Mouse (Mus musculus): Measurements from ENCODE around the gene Cacna2d3. TPM values are rescaled to one million over a fixed set of nuclear protein-coding genes. Genes with fewer than 3 reads are reported as not detected.

Cacna2d3 gene
- polyA plus RNA-seq, 1 experiment from 2014 or later, result 35.6 TPM

DNA sequence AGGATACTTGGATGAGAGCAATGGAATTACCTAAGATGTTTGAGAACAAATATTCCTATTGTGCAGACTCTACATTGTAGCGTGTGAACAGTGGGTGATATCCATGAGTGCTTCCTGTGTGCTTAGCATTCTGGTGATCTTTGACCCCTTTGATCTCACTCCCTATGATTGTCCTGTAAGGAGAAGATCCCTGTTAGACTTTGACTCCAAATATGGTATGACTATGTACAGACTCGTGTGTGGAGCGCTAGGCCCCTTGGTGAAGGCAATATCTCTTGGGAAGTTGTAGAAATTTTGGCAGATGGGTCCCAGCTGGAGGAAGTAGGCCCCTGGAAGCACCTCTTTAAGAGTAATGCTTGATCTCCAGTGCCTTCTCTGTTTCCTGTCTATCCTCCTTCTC is 829.1 kb downstream of the Cacna2d3 start:
- no peak for ATAC-seq
- WGBS, result 74% methylated on average over 3 of the region's 3 CpGs

DNA sequence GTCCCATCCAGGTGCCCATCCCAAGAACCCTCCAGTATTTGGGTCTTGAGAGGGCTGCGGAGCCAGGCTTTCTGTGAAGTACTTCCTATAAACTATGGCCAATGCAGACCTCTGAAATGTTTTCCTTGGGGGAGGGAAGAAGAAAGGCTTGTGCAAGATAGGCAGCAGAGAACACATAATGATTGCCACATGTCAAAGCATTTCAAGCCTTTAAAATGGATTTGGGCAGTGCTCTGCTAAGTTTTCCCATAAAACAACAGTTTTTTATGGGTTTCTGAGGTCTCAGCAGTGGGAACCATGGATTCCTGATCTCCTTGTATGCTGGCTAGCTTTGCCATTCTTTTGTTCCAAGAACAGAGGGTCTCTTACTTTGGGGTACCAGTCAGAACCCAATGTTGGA is 834.3 kb downstream of the Cacna2d3 start:
- ATAC-seq, result no peak
- Histone ChIP-seq H3K4me1 (replicated peaks) (no peaks in the 10 kb centered on the region), H3K36me3 (no peaks in the 10 kb centered on the region), H3K27me3 (no peaks in the 10 kb centered on the region), H3K4me3 (replicated peaks) (no peak overlapping the region), H3K27ac (no peak overlapping the region), H3K9ac (replicated peaks) (no peak overlapping the region), H3K9me3 (no peaks in the 10 kb centered on the region), H3K4me2 (replicated peaks) (no peak overlapping the region)
- WGBS, result 90% methylated on average over 1 of the region's 1 CpGs

More for the DNA sequence above, 829.1 kb downstream of the Cacna2d3 start:
- Histone ChIP-seq H3K27me3 (no peaks in the 10 kb centered on the region), H3K27ac (no peak overlapping the region), H3K4me3 (replicated peaks) (no peak overlapping the region), H3K4me1 (replicated peaks) (no peaks in the 10 kb centered on the region), H3K9ac (replicated peaks) (no peak overlapping the region), H3K9me3 (no peaks in the 10 kb centered on the region), H3K36me3 (no peaks in the 10 kb centered on the region), H3K4me2 (replicated peaks) (no peak overlapping the region)

DNA sequence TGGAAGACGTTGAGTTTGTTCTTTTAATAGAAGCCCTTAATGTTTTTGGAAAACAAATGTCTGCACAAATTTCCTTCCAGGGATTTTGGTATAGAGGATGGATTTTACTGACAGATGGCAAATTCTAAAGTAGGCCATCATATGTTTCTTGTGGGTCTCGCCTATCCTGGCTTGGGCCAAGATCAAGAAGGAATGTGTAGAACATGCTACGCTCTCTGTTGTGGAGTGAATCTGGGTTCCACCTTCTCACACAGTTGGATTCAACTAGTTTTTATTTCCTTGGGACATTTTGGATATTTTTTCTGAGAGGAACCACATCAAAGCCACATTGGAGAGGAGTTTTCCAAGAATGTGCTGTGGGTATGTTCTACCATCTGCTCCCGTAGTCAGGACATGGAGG is 835.0 kb downstream of the Cacna2d3 start:
- ATAC-seq, result no peak
- H3K36me3 ChIP-seq, result no peaks in the 10 kb centered on the region
- H3K9ac ChIP-seq (replicated peaks), result no peak overlapping the region
- no peaks in the 10 kb centered on the region for H3K4me1 ChIP-seq (replicated peaks)
- H3K9me3 ChIP-seq, result no peaks in the 10 kb centered on the region
- no peaks in the 10 kb centered on the region for H3K27me3 ChIP-seq
- H3K4me3 ChIP-seq (replicated peaks), result no peak overlapping the region
- H3K27ac ChIP-seq, result no peak overlapping the region
- 97% methylated on average over 4 of the region's 4 CpGs for WGBS
- H3K4me2 ChIP-seq (replicated peaks), result no peak overlapping the region

DNA sequence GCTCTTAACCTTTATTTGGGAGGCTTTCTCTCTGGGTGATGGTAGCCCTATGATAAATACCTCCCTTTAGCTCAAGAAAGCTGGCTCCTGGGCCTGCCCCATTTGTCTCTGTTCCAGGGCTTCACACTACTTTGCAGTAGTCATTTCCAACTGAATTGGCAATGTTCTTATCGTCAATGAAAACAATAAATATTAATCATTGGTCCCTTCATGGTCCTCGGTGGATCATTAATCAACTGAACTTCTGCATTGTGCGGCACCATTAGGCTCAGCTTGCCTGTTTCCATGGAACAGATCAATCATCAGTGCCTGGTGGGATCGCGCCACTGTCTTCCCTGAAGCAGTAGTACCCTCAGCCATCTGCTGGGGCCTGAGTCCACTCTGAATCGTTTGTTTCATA is 850.7 kb downstream of the Cacna2d3 start:
- H3K9ac ChIP-seq (replicated peaks), result no peak overlapping the region
- WGBS, result 85% methylated on average over 6 of the region's 6 CpGs
- ATAC-seq, result no peak

DNA sequence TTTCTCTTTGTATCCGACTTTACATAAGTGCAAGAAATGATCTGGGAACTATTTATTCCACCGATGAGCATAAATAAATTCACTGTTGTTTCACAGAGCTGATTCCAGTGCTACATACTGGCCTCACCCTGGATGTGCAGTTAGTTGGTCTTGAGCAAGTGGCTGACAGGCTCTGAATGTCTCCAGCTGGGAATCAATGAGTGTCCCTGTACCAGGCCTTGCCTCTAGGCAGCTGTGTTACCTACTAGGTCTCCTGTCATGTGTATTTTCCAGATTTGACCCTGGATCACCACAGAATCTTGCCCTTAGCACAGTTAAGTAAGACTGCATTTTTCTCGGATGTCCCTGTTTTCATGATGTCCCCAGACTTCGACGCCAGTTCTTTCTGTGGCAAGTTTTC is 851.3 kb downstream of the Cacna2d3 start:
- Histone ChIP-seq H3K4me3 (replicated peaks) (no peak overlapping the region), H3K27me3 (no peaks in the 10 kb centered on the region)
- WGBS, result 86% methylated on average over 5 of the region's 5 CpGs

More for the DNA sequence above, 850.7 kb downstream of the Cacna2d3 start:
- H3K27me3 ChIP-seq, result no peaks in the 10 kb centered on the region
- H3K9me3 ChIP-seq, result no peaks in the 10 kb centered on the region
- no peak overlapping the region for H3K4me3 ChIP-seq (replicated peaks)
- H3K27ac ChIP-seq, result no peak overlapping the region
- H3K36me3 ChIP-seq, result no peaks in the 10 kb centered on the region
- H3K4me2 ChIP-seq (replicated peaks), result no peak overlapping the region
- H3K4me1 ChIP-seq (replicated peaks), result no peaks in the 10 kb centered on the region

DNA sequence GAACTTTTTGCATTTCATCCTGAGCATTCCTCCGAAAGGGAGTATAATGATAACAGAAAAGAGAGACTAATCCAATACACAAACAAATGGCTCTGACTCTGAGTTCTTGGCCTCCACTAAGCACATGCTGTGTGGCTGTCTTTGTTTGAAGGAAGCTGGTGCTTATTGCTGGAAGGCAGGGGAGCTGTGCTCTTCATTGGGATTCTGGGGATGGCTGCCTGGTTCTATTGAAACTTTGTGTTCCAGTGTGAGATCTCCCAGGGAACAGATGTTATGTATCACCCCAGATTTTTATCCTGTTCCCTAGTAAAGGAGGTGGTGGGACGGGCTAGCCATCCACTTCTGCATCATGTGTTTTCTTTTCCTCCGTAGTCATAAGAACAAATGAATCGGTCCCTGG is 856.7 kb downstream of the Cacna2d3 start:
- H3K4me2 ChIP-seq (replicated peaks), result no peak overlapping the region
- H3K9me3 ChIP-seq, result no peaks in the 10 kb centered on the region
- ATAC-seq, result peak; percentile 72
- no peak overlapping the region for H3K9ac ChIP-seq (replicated peaks)
- WGBS, result 14% methylated on average over 4 of the region's 4 CpGs
- peak overlapping the region; percentile 48 for H3K27ac ChIP-seq
- H3K27me3 ChIP-seq, result no peaks in the 10 kb centered on the region
- H3K4me3 ChIP-seq (replicated peaks), result no peak overlapping the region
- peaks cover 12% of the 10 kb centered on the region; the same call in 1 of the 2 replicates for H3K4me1 ChIP-seq (replicated peaks)
- H3K36me3 ChIP-seq, result no peaks in the 10 kb centered on the region

More for the DNA sequence above, 851.3 kb downstream of the Cacna2d3 start:
- Histone ChIP-seq H3K4me1 (replicated peaks) (peaks cover 3% of the 10 kb centered on the region; the same call in 1 of the 2 replicates), H3K27ac (no peak overlapping the region), H3K9me3 (no peaks in the 10 kb centered on the region), H3K9ac (replicated peaks) (no peak overlapping the region), H3K36me3 (no peaks in the 10 kb centered on the region), H3K4me2 (replicated peaks) (no peak overlapping the region)
- no peak for ATAC-seq

DNA sequence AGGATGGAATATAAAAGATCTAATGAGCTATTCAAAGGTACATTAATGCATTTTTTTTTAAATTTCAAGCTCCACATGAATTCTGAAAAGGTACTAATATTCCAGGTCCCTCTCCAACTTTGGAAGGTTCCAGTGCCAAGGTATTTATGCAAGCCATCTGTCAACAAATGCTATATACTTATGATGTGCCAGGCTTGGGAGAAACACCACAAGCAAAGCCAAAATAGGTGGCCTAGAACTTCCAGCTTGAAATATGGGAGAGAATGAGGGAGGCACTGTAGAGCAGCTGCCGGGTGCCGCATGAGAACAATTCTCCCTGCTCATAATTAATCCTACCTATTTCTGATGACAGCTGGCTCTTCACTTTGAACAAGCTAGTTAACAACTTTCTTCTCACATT is 860.5 kb downstream of the Cacna2d3 start:
- H3K4me3 ChIP-seq (replicated peaks), result no peak overlapping the region
- H3K27me3 ChIP-seq, result no peaks in the 10 kb centered on the region
- no peaks in the 10 kb centered on the region for H3K9me3 ChIP-seq
- peaks cover 12% of the 10 kb centered on the region; the same call in 1 of the 2 replicates for H3K4me1 ChIP-seq (replicated peaks)
- no peak overlapping the region for H3K4me2 ChIP-seq (replicated peaks)
- H3K9ac ChIP-seq (replicated peaks), result no peak overlapping the region
- no peaks in the 10 kb centered on the region for H3K36me3 ChIP-seq
- no peak overlapping the region for H3K27ac ChIP-seq
- no peak for ATAC-seq
- 88% methylated on average over 2 of the region's 2 CpGs for WGBS

Other genes starting within 250 kb of the Cacna2d3 start
- 449 and 471 TPM in 2 replicates for gene Selenok, start 246.4 kb upstream of the Cacna2d3 start, polyA plus RNA-seq (2015; fragmentation: Nextera tagmentation; extraction: Ambion mirVana)